Mouse (Mus musculus): ENCODE data around the gene Ccne1. TPM values are rescaled to one million over a fixed set of nuclear protein-coding genes. Genes with fewer than 3 reads are reported as not detected.

Gene Ccne1
- polyA plus RNA-seq, 1 experiment: 3.4 TPM

DNA sequence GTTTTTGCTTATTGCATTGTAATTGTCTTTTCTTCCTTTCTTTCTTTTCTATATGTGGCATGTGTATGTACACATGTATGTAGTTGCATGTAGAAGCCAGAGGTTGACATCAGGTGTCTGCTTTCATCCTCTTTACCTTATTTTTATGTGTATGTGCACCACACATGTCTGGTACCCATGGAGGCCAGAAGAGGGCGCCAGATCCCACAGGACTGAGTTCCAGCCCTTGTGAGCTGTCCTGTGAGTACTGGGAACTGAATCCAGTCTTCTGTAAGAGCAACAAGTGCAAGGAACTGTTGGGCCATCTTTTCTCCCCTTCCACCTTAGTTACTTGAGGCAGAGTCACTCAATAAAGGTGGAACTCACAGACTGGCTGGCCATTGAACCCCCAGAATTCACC lies 11.3 kb upstream of the Ccne1 start:
- Histone ChIP-seq H3K4me3 (ENCODE audit: insufficient read depth, low read depth, low read length) (no peak overlapping the region), H3K27ac (replicated peaks; ENCODE audit: low read depth, low read length) (no peak overlapping the region), H3K4me1 (ENCODE audit: control insufficient read depth, insufficient read depth, insufficient read length, low read length) (no peaks in the 10 kb centered on the region)

DNA sequence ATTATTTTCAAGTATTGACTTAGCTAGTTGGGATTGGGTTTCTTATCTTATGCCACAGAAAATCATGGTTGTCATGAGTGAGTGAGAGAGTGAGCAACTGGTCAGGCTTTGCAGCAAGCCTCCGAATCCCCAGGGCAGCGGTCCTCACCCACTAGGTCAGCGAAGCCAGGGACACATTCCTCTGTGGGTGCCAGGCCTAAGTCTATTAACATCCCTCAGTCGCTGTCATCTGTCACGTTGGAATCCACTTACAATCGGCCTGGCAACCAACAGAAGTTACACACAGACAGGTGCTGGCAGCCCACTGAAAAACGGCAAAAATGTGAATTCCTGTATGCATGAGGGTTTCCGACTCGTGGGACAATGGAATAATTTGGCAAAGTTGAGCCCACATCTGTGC lies 5.1 kb upstream of the Ccne1 start:
- H3K4me3 ChIP-seq (ENCODE audit: insufficient read depth, low read depth, low read length): no peak overlapping the region
- H3K27ac ChIP-seq (replicated peaks; ENCODE audit: low read depth, low read length): no peak overlapping the region
- H3K4me1 ChIP-seq (ENCODE audit: control insufficient read depth, insufficient read depth, insufficient read length, low read length): no peaks in the 10 kb centered on the region

DNA sequence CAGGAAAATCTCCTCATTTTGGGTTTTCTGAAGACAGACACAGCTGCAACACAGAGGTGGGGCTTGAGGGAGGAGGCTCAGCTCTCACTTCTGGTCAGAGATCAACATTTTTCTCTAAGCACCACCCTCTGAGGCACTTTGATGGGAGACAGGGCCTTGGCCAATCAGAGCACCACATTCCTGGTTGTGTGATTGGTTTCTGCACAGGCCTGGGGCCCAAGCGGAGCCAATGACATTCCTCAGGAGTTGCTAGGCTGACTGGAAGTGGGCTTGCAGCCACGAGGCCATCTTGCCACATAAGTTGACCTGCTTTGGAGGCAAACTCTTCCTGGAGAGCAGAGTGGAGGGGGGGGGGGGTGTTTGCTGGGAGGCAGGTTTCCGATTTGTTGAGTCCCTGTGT lies 4.7 kb upstream of the Ccne1 start:
- Histone ChIP-seq H3K4me3 (ENCODE audit: insufficient read depth, low read depth, low read length) (no peak overlapping the region), H3K27ac (replicated peaks; ENCODE audit: low read depth, low read length) (no peak overlapping the region)

DNA sequence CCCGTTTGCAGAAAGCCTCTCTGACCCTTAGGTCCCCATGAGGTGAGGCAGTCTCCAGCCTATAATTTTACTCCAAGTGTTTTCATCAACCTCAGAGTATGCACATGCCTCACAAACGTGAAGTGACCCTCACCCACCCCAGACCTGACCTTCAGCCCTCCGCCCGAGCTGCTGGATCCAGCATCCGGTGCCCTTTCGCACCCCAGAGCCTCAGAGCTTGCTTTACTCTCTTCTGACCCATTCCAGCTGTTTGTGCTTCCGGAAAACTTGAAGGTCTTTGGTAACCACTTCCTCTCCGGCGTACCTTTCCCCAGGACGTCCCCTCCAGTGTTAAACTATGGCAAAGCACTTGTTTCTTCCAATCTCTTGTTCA lies 912 bp upstream of the Ccne1 start:
- Histone ChIP-seq H3K4me1 (ENCODE audit: control insufficient read depth, insufficient read depth, insufficient read length, low read length) (no peaks in the 10 kb centered on the region), H3K4me3 (ENCODE audit: insufficient read depth, low read depth, low read length) (peak overlapping the region; percentile 81), H3K27ac (replicated peaks; ENCODE audit: low read depth, low read length) (no peak overlapping the region)

More for the DNA sequence above, 4.7 kb upstream of the Ccne1 start:
- H3K4me1 ChIP-seq (ENCODE audit: control insufficient read depth, insufficient read depth, insufficient read length, low read length): no peaks in the 10 kb centered on the region

DNA sequence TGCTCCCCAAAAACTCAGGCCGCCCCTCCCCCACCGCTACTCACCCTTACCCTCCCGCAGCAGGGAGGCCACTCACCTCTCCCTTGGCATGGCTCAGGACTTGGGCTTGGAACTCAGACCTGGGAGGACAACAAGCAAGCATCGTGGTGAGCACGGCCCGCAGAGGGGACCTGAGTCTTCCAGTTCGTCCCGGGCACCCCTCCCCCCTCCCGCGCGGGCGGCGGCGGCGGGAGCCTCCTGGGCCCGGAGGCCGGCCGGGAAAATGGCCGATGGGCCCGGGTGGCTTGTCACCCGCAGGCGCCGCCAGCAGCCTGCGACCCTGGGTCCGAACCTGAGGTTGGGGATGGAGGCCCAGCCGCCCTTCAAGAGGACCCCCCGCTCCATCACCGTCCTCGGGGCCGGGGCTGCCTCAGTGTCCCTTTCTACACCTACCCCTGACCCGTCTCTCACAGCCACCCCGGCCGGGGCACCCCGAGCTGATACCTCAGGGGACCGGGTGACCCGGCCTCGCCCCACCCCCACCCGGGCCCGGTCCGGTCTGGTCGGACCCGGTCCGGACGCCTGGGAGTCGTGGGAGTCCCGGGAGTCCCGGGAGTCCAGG lies 523 bp downstream of the Ccne1 start:
- H3K27ac ChIP-seq (replicated peaks; ENCODE audit: low read depth, low read length): no peak overlapping the region
- H3K4me3 ChIP-seq (ENCODE audit: insufficient read depth, low read depth, low read length): peak overlapping the region; percentile 70
- H3K4me1 ChIP-seq (ENCODE audit: control insufficient read depth, insufficient read depth, insufficient read length, low read length): no peaks in the 10 kb centered on the region

DNA sequence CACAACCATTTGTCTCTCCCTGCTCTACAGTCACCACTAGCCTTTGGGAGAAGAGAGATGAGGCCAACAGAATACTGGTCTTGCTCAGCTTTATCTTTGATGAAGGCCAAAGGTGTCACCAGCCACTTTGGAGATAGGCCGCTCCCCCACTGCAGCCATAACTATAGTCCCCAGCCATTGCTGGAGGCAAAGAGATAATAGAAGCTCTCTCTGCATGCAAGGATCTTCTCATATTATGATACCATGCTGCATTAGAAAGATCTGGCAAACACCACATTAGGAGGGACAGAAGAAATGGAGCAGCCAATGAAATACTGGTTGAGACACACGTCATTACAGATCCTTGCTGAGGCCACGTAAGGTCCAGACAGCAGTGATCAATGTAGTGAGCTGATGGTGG lies 2.0 kb downstream of the Ccne1 start:
- H3K27ac ChIP-seq (replicated peaks; ENCODE audit: low read depth, low read length): no peak overlapping the region
- no peak overlapping the region for H3K4me3 ChIP-seq (ENCODE audit: insufficient read depth, low read depth, low read length)
- no peaks in the 10 kb centered on the region for H3K4me1 ChIP-seq (ENCODE audit: control insufficient read depth, insufficient read depth, insufficient read length, low read length)

DNA sequence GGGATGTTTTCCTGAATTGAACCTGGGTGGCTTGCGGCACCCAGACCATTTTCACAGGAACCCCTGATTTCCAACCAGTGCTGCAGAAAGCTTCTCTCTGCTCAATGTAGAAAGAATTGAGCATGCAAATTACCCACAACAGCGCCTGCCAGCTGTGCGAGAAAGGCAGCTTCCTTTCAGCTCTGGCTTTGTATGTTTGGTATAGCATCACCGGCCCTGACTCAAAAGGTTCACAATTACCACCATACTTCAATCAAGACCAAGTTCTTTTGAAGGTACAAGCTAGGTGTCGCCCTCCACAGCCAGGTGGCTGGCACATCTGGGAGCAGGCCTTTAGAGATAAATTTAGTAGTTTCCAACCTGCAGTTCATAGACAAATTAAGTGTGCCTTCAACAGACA lies 3.2 kb downstream of the Ccne1 start:
- Histone ChIP-seq H3K4me1 (ENCODE audit: control insufficient read depth, insufficient read depth, insufficient read length, low read length) (no peaks in the 10 kb centered on the region), H3K27ac (replicated peaks; ENCODE audit: low read depth, low read length) (no peak overlapping the region), H3K4me3 (ENCODE audit: insufficient read depth, low read depth, low read length) (no peak overlapping the region)

DNA sequence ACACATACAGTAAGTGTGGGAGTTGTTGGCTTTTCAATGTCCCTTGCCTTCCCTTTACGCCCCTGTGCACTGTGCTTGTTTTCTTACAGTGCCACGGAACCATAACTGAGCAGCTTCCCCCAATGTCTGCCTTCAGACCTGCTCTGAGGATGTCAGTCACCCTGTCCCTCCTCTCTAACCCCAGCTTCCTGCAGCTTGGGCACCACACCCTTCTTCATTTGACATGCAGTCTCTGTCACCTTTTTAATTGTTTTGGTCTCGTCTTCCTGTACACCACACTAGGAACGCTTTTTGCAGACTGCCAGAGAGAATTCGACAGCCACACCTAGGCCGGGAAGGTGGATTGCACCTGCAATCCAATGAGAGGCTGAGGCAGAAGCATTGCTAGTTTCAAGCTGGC lies 13.0 kb downstream of the Ccne1 start:
- no peak overlapping the region for H3K4me3 ChIP-seq (ENCODE audit: insufficient read depth, low read depth, low read length)
- H3K4me1 ChIP-seq (ENCODE audit: control insufficient read depth, insufficient read depth, insufficient read length, low read length): no peaks in the 10 kb centered on the region
- no peak overlapping the region for H3K27ac ChIP-seq (replicated peaks; ENCODE audit: low read depth, low read length)

DNA sequence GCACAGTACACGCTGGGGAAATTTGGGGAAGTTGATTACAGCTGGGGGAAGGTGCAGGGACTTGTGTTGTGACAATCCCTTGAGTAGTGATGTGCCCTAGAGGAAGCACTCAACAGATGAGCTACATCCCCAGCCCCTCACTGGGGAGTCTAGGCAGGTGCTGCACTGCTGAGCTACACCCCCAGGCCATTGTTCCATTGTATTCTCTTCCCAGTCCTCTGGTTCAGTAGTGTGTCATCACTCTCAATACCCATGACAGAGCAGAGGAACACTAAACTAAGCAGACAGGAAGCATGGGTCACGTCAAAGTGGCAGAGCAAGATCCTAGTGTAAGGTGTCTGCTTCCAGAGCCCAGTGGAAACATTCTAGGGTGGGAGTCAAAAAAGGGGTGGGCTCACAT lies 14.2 kb downstream of the Ccne1 start:
- no peak overlapping the region for H3K27ac ChIP-seq (replicated peaks; ENCODE audit: low read depth, low read length)
- no peak overlapping the region for H3K4me3 ChIP-seq (ENCODE audit: insufficient read depth, low read depth, low read length)
- H3K4me1 ChIP-seq (ENCODE audit: control insufficient read depth, insufficient read depth, insufficient read length, low read length): no peaks in the 10 kb centered on the region

DNA sequence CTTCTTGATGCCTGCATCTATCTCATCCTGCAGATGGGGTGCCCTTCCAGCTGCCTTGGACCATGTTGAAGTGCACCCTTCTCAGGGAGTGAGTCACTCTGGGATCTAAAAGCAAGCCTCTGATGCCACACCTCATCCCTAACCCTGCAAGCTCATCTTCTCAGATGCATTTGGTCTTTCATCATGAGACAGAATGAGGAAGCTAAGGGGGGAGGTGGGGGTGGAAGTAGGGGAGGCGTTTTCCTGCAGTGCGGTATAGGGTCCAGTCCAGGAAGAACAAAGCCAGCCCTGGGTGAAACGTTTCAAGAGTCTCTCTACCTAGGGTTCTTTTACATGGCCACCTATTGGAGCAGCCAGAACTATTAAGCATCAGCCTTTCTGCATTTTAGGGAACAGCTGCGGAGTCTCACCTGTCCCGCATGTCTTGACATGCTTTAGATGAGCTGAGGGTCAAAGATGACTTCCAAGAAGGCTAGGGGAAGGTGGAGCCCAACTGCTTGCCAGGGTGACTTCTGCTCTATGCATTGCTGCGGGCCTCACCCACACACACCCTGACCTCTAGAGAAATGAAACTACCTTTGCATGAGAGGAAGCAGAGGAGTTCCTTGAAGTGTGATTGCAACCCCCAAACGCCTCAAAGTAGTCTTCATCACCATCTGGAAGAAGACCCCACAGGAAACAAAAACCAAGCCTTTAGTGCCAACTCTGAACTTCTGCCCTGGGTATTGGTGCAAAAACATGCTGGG lies 17.2 kb downstream of the Ccne1 start:
- H3K4me1 ChIP-seq (ENCODE audit: control insufficient read depth, insufficient read depth, insufficient read length, low read length): no peaks in the 10 kb centered on the region; the same call in 1 of the 2 replicates
- no peak overlapping the region for H3K27ac ChIP-seq (replicated peaks; ENCODE audit: low read depth, low read length)
- H3K4me3 ChIP-seq (ENCODE audit: insufficient read depth, low read depth, low read length): no peak overlapping the region

DNA sequence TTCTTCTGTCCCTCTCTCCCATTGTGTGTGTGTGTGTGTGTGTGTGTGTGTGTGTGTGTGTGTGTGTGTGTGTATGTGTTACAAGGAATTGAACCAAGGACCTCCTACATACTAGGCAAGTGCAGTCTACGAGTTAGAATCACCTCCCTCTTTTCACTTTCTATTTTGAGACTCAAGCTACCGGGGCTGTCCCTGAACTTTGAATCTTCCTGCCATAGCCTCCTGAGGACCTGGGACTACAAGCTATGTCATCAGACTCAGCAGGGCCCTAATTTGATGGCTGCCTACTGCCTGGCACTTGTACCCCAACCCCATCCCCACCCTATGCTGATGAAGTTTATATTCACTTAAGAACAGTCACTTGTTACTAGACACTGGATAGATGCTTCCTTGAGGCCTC lies 18.9 kb downstream of the Ccne1 start:
- Histone ChIP-seq H3K4me1 (ENCODE audit: control insufficient read depth, insufficient read depth, insufficient read length, low read length) (no peaks in the 10 kb centered on the region; the same call in 1 of the 2 replicates), H3K27ac (replicated peaks; ENCODE audit: low read depth, low read length) (no peak overlapping the region), H3K4me3 (ENCODE audit: insufficient read depth, low read depth, low read length) (no peak overlapping the region)

DNA sequence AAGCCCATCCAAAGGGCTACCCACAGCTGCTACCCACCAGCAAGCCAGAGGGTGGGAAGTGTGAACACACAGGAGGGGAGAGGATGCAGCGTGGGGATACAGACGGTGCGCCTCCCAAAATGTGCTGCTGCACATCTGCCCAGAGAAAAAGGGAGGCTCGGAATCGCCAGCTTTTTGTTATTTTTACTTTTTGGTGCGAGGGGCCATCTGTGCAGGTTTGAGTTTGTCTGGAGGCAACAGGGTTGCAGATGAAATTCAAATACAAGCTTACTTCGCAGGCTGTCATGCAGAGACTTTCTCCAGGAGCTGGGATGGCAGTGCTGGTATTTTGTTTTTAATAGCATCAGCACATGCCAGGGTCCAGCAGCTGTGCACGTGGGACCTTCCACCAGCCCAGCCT lies 19.5 kb downstream of the Ccne1 start:
- Histone ChIP-seq H3K4me3 (ENCODE audit: insufficient read depth, low read depth, low read length) (no peak overlapping the region), H3K27ac (replicated peaks; ENCODE audit: low read depth, low read length) (no peak overlapping the region), H3K4me1 (ENCODE audit: control insufficient read depth, insufficient read depth, insufficient read length, low read length) (no peaks in the 10 kb centered on the region; the same call in 1 of the 2 replicates)

DNA sequence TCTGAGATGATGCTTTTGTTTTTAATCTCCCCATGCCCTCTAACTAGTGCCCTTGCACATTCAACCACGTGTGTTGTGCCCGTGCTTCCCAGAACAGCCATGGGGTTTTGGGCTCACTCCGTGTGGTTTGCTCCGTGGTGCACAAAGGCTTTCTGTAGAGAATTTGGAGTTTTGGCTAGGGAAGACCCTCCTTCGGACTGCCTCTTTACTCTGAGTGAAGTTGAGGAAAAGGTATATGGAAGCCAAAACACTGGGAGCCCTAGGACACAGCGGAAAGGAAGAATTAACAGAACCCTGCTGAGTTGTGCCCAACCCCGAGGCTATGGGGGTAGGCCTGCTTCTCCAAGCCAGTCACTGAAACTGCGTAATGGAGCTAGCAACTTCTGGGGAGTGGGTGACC lies 20.9 kb downstream of the Ccne1 start:
- Histone ChIP-seq H3K4me3 (ENCODE audit: insufficient read depth, low read depth, low read length) (no peak overlapping the region), H3K27ac (replicated peaks; ENCODE audit: low read depth, low read length) (no peak overlapping the region), H3K4me1 (ENCODE audit: control insufficient read depth, insufficient read depth, insufficient read length, low read length) (no peaks in the 10 kb centered on the region; the same call in 1 of the 2 replicates)

DNA sequence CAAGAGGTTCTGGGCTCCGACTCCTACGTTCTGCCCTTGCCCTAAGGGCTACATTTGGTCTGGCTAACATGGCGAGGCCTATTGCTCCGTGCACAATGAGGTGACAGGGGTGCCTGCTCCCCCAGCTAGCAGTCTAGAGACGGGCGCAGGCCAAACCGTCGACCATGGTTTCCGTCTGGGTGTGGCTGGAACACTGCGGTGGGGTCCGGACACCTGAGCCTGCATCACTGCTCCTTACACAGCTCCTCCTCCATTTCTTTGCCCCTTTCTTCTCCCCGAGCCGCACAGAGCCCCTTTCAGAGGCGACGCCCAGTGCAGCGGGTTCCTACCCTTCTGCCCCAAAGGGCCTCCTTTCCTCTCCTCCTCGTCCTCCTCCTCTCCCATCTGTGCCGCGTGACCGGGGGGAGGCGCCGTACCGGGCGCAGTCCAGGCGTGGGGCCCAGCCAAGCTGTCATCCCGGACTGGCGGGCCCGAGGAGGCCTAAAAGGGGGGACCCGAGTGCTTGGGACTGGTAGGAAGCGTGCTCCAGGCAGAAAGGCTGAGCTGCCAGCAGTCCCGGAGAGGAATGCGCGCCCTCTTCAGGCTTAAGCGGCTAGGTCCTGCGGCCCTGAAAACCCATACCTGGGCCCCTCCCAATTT lies 21.6 kb downstream of the Ccne1 start:
- H3K4me3 ChIP-seq (ENCODE audit: insufficient read depth, low read depth, low read length): peak overlapping the region; percentile 60
- no peaks in the 10 kb centered on the region; the same call in 1 of the 2 replicates for H3K4me1 ChIP-seq (ENCODE audit: control insufficient read depth, insufficient read depth, insufficient read length, low read length)
- no peak overlapping the region for H3K27ac ChIP-seq (replicated peaks; ENCODE audit: low read depth, low read length)

DNA sequence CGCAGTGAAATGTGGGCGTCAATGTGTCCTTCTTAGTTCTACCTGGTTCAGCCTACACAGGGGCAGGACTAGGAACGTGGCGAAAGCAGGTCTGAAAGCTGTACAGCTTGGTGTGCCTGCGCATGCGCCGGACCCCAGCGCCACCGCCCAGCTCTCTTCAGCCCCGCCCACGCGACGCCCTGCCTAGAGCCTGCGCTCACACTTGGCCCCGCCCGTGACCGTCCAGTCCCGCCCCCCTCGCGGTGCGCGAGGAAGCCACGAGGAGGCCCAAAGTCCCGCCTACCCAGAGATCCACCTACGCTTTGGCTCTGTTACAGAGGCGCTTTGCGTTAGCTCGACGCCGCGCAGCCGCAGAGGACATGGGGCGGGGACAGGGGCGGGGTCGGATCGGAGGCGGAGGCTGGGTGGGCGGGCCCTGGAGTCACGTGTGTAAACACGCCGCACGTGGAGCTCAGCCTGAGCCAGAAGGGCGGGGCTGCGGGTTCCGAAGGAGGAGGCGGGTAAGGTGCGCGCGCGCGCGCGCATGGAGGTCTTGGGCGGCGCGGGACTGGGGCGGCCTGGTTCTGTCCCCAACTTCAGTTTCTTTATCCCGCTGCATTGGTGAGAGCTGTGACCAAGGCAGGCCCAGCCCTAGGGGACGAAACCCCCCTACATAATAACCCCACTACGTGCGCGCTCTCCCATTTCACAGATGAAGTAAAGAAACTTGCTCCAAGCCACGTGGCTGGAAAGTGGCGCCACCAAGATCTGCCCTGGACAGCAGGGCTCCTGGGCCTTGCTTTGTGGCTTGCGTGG lies 22.4 kb downstream of the Ccne1 start:
- H3K4me1 ChIP-seq (ENCODE audit: control insufficient read depth, insufficient read depth, insufficient read length, low read length): no peaks in the 10 kb centered on the region; the same call in 1 of the 2 replicates
- no peak overlapping the region for H3K27ac ChIP-seq (replicated peaks; ENCODE audit: low read depth, low read length)
- peak overlapping the region; percentile 60 for H3K4me3 ChIP-seq (ENCODE audit: insufficient read depth, low read depth, low read length)

All from brown adipose tissue, adult 24 weeks (tissue).